Mouse (Mus musculus): ENCODE measurements around the gene Cenps. TPM values are rescaled to one million over a fixed set of nuclear protein-coding genes. Genes with fewer than 3 reads are reported as not detected.
A peak's percentile ranks its signal among the peaks of the same experiment; 100 is the strongest.

The Cenps gene
- total and polyA plus RNA-seq, 3 experiments: 19.5 to 74.6 (median 43.7) TPM

DNA sequence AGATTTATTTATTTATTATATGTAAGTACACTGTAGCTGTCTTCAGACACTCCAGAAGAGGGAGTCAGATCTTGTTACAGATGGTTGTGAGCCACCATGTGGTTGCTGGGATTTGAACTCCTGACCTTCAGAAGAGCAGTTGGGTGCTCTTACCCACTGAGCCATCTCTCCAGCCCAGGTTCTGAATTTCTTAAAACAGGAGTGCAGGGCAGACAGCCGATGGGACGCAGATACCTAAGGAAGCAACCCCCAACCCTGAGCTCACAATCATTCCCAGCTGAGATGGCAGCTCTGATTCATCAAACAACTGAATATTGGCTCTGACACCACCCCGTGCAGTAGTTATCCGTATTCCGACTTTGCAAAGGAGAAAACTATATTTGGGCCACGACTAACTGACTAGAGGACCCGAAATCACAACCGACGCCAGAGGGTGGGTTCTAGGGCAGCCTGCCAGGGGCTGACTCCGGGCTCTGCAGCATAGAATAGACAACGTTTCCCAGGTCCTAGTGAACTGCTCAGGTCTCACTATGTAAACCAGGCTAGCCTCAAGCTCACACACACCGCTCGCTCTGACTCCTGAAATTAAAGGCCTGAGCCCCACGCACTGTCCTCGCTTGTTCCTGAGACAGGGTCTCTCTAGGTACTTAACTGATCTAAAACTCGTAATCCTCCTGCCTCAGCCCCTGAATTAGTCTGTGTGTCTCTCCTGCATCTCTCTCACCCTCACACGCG is 1.1 kb downstream of the Cenps start:
- H3K36me3 ChIP-seq (replicated peaks in 1 of 2; ENCODE audit: control insufficient read depth in 1 of 2, insufficient read depth in 1 of 2, low read length in 1 of 2): peaks cover 4 to 10% of the 10 kb centered on the region in 2 experiments
- H3K9me3 ChIP-seq (replicated peaks; ENCODE audit: low read length): peaks cover 5% of the 10 kb centered on the region
- dilution Hi-C loops (cut with MboI; ENCODE audit: extremely low pct_ligation_motif_present, extremely low pct_unique_long_range_greater_than_20kb, low sequenced_read_pairs) (no loop called here), in situ Hi-C loops (cut with MboI; ENCODE audit: low pct_ligation_motif_present, low pct_unique_long_range_greater_than_20kb, low sequenced_read_pairs) (no loop called here)
- H3K9ac ChIP-seq (ENCODE audit: insufficient read depth, low read depth): peak overlapping the region; percentile 45
- H3K4me2 ChIP-seq (ENCODE audit: insufficient read depth, low read depth, poor library complexity, severe bottlenecking): peak overlapping the region; percentile 23
- 0 out of 2 replicates have a peak, but pooled peaks cover 5% of the 10 kb centered on the region for H3K79me2 ChIP-seq (replicated peaks; ENCODE audit: control insufficient read depth, extremely low read depth, insufficient read depth, poor library complexity, severe bottlenecking)
- peak overlapping the region; percentile 68 to 83 (median 76) for H3K4me3 ChIP-seq (replicated peaks in 1 of 3; ENCODE audit: low read depth in 2 of 3, low read length in 2 of 3, poor library complexity in 1 of 3)
- peak; percentile 31 for DNase-seq (ENCODE audit: extremely low read depth)
- H3K27ac ChIP-seq (ENCODE audit: insufficient read depth, low read depth): 0 out of 2 replicates have a peak overlapping the region, but pooled peaks have one; percentile 25
- TF ChIP-seq TBP (conservative IDR thresholded peaks at IDR 0.05; ENCODE audit: low read depth, low read length) (peak; percentile 87), RAD21 (IDR thresholded peaks at IDR 0.05; ENCODE audit: low read depth, low read length) (no peak)
- peaks cover 9 to 41% of the 10 kb centered on the region in 2 experiments for H3K4me1 ChIP-seq (ENCODE audit: control insufficient read depth in 1 of 2, insufficient read depth in 2 of 2)
- no peaks in the 10 kb centered on the region for H3K27me3 ChIP-seq (replicated peaks)

DNA sequence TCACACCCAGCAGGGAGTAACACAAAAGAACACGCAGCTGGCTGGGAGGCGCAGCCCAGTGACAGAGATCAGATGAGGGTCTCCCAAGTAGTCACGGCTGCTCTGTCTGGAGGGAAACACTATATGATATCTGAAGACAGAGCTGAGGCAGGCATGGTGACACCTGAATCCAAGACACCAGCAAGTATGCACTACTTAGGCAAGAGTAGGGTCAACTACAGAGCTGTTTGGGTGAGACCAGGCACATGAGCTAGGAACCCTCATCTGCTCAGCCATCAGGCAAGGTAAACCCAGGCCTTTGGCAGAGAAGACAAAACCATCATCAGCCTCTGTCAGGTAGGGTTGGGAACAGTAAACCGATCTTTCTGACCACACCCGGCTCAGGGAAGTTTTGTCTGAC is 4.0 kb downstream of the Cenps start:
- DNase-seq (ENCODE audit: extremely low read depth): no peak
- peak overlapping the region; percentile 39 for H3K27ac ChIP-seq (ENCODE audit: insufficient read depth, low read depth)
- H3K27me3 ChIP-seq (replicated peaks): no peaks in the 10 kb centered on the region
- dilution Hi-C loops (cut with MboI; ENCODE audit: extremely low pct_ligation_motif_present, extremely low pct_unique_long_range_greater_than_20kb, low sequenced_read_pairs) (no loop called here), in situ Hi-C loops (cut with MboI; ENCODE audit: low pct_ligation_motif_present, low pct_unique_long_range_greater_than_20kb, low sequenced_read_pairs) (no loop called here)
- H3K36me3 ChIP-seq (replicated peaks in 1 of 2; ENCODE audit: control insufficient read depth in 1 of 2, insufficient read depth in 1 of 2, low read length in 1 of 2): peaks cover 12 to 33% of the 10 kb centered on the region in 2 experiments
- no peaks in the 10 kb centered on the region for H3K9me3 ChIP-seq (replicated peaks; ENCODE audit: low read length)
- peaks cover 9 to 64% of the 10 kb centered on the region in 2 experiments for H3K4me1 ChIP-seq (ENCODE audit: control insufficient read depth in 1 of 2, insufficient read depth in 2 of 2)
- TF ChIP-seq EP300 (IDR thresholded peaks at IDR 0.05; ENCODE audit: low read length) (no peak), ZNF384 (IDR thresholded peaks at IDR 0.05; ENCODE audit: low read depth, low read length) (no peak), MEF2A (IDR thresholded peaks at IDR 0.05; ENCODE audit: borderline replicate concordance, low read depth, low read length) (no peak), RCOR1 (conservative IDR thresholded peaks at IDR 0.05; ENCODE audit: low read depth, low read length) (no peak), ELF1 (IDR thresholded peaks at IDR 0.05; ENCODE audit: low read depth, low read length) (no peak)
- no peak overlapping the region for H3K4me3 ChIP-seq (replicated peaks in 1 of 3; ENCODE audit: low read depth in 2 of 3, low read length in 2 of 3, poor library complexity in 1 of 3)
- 0 out of 2 replicates have a peak, but pooled peaks cover 5% of the 10 kb centered on the region for H3K79me2 ChIP-seq (replicated peaks; ENCODE audit: control insufficient read depth, extremely low read depth, insufficient read depth, poor library complexity, severe bottlenecking)
- H3K9ac ChIP-seq (ENCODE audit: insufficient read depth, low read depth): no peak overlapping the region
- H3K4me2 ChIP-seq (ENCODE audit: insufficient read depth, low read depth, poor library complexity, severe bottlenecking): no peak overlapping the region

DNA sequence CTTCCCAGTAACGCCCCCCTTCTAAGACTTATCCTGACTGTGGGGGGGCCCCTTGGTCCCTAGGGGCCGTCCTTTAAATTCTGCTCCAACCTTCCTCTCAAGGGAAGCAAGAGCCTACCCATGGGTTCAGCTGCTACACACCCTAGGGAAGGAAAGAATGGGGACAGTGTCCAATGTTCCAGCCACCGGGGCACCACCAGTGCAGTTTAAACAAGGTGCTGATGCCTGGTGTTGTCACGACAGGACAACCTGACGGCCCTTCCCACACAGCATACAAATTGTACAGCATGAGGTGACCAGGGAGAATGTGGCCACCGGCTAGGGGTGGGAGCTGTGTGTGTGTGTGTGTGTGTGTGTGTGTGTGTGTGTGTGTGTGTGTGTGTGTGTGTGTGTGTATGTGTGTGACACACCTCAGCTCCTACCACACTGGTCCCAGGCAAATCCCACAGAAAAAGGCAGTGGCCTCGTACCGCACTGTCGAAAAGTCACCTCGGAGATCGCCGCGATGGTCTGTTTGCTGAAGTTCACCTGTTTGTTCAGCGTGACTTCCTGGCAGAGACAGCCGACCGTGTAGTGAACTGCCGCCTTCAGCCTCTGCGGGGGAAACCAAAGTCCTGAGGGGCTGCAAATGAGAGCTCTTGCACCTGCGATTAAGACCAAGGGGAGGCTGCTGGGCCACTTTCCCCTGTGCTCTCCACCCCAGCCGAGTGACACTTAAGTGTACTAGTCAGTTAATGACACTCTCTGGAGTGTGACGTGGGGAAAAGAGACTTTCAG is 5.5 kb downstream of the Cenps start:
- Histone ChIP-seq H3K4me2 (ENCODE audit: insufficient read depth, low read depth, poor library complexity, severe bottlenecking) (peak overlapping the region; percentile 44; the same call in 1 of the 2 replicates), H3K9me3 (replicated peaks; ENCODE audit: low read length) (no peaks in the 10 kb centered on the region), H3K4me3 (replicated peaks in 1 of 3; ENCODE audit: low read depth in 2 of 3, low read length in 2 of 3, poor library complexity in 1 of 3) (peak overlapping the region in 2 of 3 experiments; percentile 30 to 34), H3K79me2 (replicated peaks; ENCODE audit: control insufficient read depth, extremely low read depth, insufficient read depth, poor library complexity, severe bottlenecking) (0 out of 2 replicates have a peak, but pooled peaks cover 5% of the 10 kb centered on the region), H3K36me3 (replicated peaks in 1 of 2; ENCODE audit: control insufficient read depth in 1 of 2, insufficient read depth in 1 of 2, low read length in 1 of 2) (peaks cover 15 to 48% of the 10 kb centered on the region in 2 experiments), H3K4me1 (ENCODE audit: control insufficient read depth in 1 of 2, insufficient read depth in 2 of 2) (peaks cover 9 to 62% of the 10 kb centered on the region in 2 experiments), H3K9ac (ENCODE audit: insufficient read depth, low read depth) (no peak overlapping the region), H3K27me3 (replicated peaks) (no peaks in the 10 kb centered on the region), H3K27ac (ENCODE audit: insufficient read depth, low read depth) (peak overlapping the region; percentile 90)
- peak; percentile 78 for DNase-seq (ENCODE audit: extremely low read depth)
- dilution Hi-C loops (cut with MboI; ENCODE audit: extremely low pct_ligation_motif_present, extremely low pct_unique_long_range_greater_than_20kb, low sequenced_read_pairs): no loop called here
- in situ Hi-C loops (cut with MboI; ENCODE audit: low pct_ligation_motif_present, low pct_unique_long_range_greater_than_20kb, low sequenced_read_pairs): no loop called here
- TF ChIP-seq ETS1 (conservative IDR thresholded peaks at IDR 0.05; ENCODE audit: low read depth, low read length) (peak; percentile 49), UBTF (IDR thresholded peaks at IDR 0.05; ENCODE audit: low read depth, low read length) (no peak), E2F4 (IDR thresholded peaks at IDR 0.05; ENCODE audit: insufficient replicate concordance, low read depth, low read length) (no peak), CHD1 (IDR thresholded peaks at IDR 0.05; ENCODE audit: low read depth, low read length) (no peak), MEF2A (IDR thresholded peaks at IDR 0.05; ENCODE audit: borderline replicate concordance, low read depth, low read length) (0 out of 2 replicates have a peak, but pooled peaks have one; percentile 2), MAFK (IDR thresholded peaks at IDR 0.05; ENCODE audit: insufficient replicate concordance, low read length) (no peak), JUND (conservative IDR thresholded peaks at IDR 0.05; ENCODE audit: low read depth, low read length) (no peak), MAZ (IDR thresholded peaks at IDR 0.05; ENCODE audit: low read depth, low read length) (no peak), NELFE (IDR thresholded peaks at IDR 0.05; ENCODE audit: low read depth, low read length) (no peak), TBP (conservative IDR thresholded peaks at IDR 0.05; ENCODE audit: low read depth, low read length) (0 out of 2 replicates have a peak, but pooled peaks have one; percentile 37), POLR2AphosphoS2 (IDR thresholded peaks at IDR 0.05; ENCODE audit: low read depth, low read length) (no peak), TCF12 (IDR thresholded peaks at IDR 0.05; ENCODE audit: low read depth, low read length) (peak; percentile 69), ZMIZ1 (IDR thresholded peaks at IDR 0.05; ENCODE audit: low read depth, low read length) (no peak), HCFC1 (IDR thresholded peaks at IDR 0.05; ENCODE audit: low read depth, low read length) (no peak), EP300 (IDR thresholded peaks at IDR 0.05; ENCODE audit: low read length) (peak; percentile 34; the same call in 1 of the 2 replicates), ELF1 (IDR thresholded peaks at IDR 0.05; ENCODE audit: low read depth, low read length) (no peak), MXI1 (IDR thresholded peaks at IDR 0.05; ENCODE audit: low read depth, low read length) (0 out of 2 replicates have a peak, but pooled peaks have one; percentile 12)

Data from CH12.LX (cell line).